Mouse (Mus musculus) hindbrain, embryonic 14.5 days (tissue): ENCODE data around the gene Slc7a10. TPM values are rescaled to one million over a fixed set of nuclear protein-coding genes. Genes with fewer than 3 reads are reported as not detected.

ENCODE experiments used
- ATAC-seq: fragments of 200-750 bp; cut with Nextera tagmentation; 2 replicates; pipeline ENCODE4 v1.8.0; 2017; ENCODE audit warnings: moderate number of reproducible peaks, mild to moderate bottlenecking, moderate TSS enrichment, moderate library complexity; ENCODE audit not compliant: low FRiP score
- DNase-seq: peaks from one replicate; pipeline ENCODE4 v3.0.0-alpha.2; 2015; ENCODE audit warnings: low spot score
- H3K27ac ChIP-seq: fragments of 300-500 bp; sonication (generic); 2 replicates; pipeline ENCODE4 v1.5.1; 2014; ENCODE audit warnings: mild to moderate bottlenecking, moderate library complexity
- H3K27me3 ChIP-seq: fragments of 300-500 bp; sonication (generic); 2 replicates; pipeline ENCODE4 v1.6.1; 2014; ENCODE audit warnings: mild to moderate bottlenecking, low read length, mixed read lengths; ENCODE audit not compliant: control insufficient read depth, insufficient read depth
- H3K36me3 ChIP-seq: fragments of 300-500 bp; sonication (generic); replicated peaks from 2 replicates; pipeline ENCODE4 v1.6.1; 2014; ENCODE audit not compliant: control insufficient read depth, insufficient read depth
- H3K4me1 ChIP-seq: fragments of 300-500 bp; sonication (generic); replicated peaks from 2 replicates; pipeline ENCODE4 v1.6.1; 2014; ENCODE audit warnings: antibody characterized with exemption, low read length, mixed read lengths; ENCODE audit not compliant: control insufficient read depth, insufficient read depth
- H3K4me2 ChIP-seq: fragments of 300-500 bp; sonication (generic); replicated peaks from 2 replicates; pipeline ENCODE4 v1.6.1; 2014; ENCODE audit warnings: mild to moderate bottlenecking, moderate library complexity
- H3K4me3 ChIP-seq: fragments of 300-500 bp; sonication (generic); replicated peaks from 2 replicates; pipeline ENCODE4 v1.5.1; 2014; ENCODE audit warnings: mild to moderate bottlenecking, low read length
- H3K9ac ChIP-seq: fragments of 300-500 bp; sonication (generic); 2 replicates; pipeline ENCODE4 v1.6.1; 2014
- H3K9me3 ChIP-seq: fragments of 300-500 bp; sonication (generic); 2 replicates; pipeline ENCODE4 v1.6.1; 2016; ENCODE audit warnings: low read length; ENCODE audit not compliant: control insufficient read depth
- WGBS: fragments of 180-500 bp; shearing (Covaris S2); extraction: QIAGEN DNeasy Blood & Tissue Kit; methylation state at CpG from one replicate; pipeline ENCODE4 v1.1.7; 2014; 5-methylcytosine and 5-hydroxymethylcytosine counted together
- polyA plus RNA-seq: library from polyadenylated mRNA; unstranded; fragments of >200 nt; fragmentation: Nextera tagmentation; extraction: Ambion mirVana; gene quantifications from 2 replicates; pipeline ENCODE4 v1.2.1, GENCODE M21; 2014

Gene Slc7a10
- polyA plus RNA-seq, result 18.7 and 21.2 TPM in 2 replicates

DNA sequence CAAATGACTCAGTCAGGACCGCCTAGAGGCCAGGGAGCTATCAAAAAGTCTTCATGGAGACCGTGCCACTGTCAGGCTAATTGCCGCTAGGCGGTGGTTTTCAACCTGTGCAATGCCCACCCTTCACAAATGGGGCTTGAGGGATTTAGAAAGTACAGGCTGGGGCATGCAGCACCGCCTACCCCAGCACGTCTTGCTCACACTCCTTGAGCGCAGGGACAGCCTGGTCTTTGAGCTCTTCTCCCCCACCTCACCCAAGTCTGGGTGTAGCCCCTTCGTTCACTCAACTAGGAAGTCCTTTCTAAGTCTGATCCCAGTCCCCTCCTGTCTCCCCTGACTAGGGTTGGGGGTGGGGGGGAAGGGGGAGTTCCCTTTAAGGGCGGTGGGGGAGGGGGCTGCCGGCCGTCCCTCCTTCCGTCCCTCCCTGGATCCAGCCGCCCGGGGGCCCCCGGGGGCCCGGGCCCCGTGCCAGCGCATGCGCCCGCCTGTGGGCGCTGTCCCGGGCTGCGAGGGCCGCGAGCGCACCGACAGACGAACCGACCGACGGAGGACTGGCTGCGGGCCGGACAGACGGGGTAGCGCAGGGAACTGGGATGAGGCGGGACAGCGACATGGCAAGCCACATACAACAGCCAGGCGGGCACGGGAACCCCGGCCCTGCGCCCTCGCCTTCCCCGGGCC, at the start of gene Slc7a10:
Slc7a10 (plus strand) TSS at position 497 of the 681 bp plus-strand sequence.
- peaks cover 10% of the 10 kb centered on the region; the same call in 1 of the 2 replicates for H3K4me1 ChIP-seq
- peak within 1 kb of the TSS; percentile 29 for H3K4me3 ChIP-seq
- no peak within 1 kb of the TSS for H3K27ac ChIP-seq
- DNase-seq, result no peak
- peak within 1 kb of the TSS; percentile 46 for H3K9ac ChIP-seq
- 2% methylated on average over 39 of the region's 43 CpGs for WGBS
- no peaks in the 10 kb centered on the region for H3K36me3 ChIP-seq
- peak within 1 kb of the TSS; percentile 50 for H3K4me2 ChIP-seq
- no peaks in the 10 kb centered on the region for H3K9me3 ChIP-seq
- peaks cover 46% of the 10 kb centered on the region for H3K27me3 ChIP-seq
- peak; percentile 41 for ATAC-seq

DNA sequence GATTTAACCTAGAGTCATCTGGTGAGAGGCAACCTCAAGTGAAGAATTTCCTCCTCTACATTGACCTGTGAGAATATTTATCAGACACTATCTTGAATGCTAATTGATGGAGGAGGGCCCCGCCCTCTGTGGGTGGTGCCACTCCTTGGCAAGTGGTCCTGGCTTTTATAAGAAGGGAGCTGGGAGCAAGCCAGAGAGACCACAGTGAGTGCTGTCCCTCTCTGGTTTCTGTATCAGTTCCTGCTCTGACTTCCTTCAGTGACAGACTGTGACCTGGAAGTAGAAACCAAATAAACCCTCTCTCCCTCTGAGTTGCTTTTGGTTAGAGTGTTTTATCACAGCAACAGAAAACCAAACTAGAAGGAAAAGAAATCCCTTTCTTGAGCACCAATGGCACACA, 48.7 kb upstream of the Slc7a10 start:
- DNase-seq (no peak), ATAC-seq (no peak)
- no peaks in the 10 kb centered on the region for H3K4me1 ChIP-seq
- H3K9ac ChIP-seq, result no peak overlapping the region
- H3K4me2 ChIP-seq, result no peak overlapping the region
- no peak overlapping the region for H3K27ac ChIP-seq
- WGBS, result 94% methylated on average over 1 of the region's 1 CpGs
- no peaks in the 10 kb centered on the region for H3K36me3 ChIP-seq
- H3K27me3 ChIP-seq, result no peaks in the 10 kb centered on the region
- no peaks in the 10 kb centered on the region for H3K9me3 ChIP-seq
- no peak overlapping the region for H3K4me3 ChIP-seq

DNA sequence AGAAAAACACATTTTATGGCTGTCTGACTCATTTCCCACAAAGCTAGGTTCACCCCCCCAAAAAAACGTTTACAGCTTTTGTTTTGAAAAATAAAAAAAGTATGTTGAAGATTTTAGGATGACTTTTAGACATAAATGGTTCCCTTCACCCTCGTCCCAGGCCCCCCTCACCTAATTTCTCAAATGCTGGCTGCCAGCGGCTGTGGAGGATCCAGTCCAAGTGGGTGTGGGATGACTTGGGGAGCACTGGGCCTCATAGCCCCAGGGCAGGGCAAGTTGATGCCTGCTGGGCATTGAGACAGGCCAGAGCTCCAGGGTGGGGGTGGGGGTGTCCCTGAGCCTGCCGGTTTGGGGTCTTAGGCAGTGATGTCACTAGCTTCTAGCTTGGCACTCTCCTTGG, 47.7 kb upstream of the Slc7a10 start:
- H3K27ac ChIP-seq, result no peak overlapping the region
- WGBS, result 66% methylated on average over 4 of the region's 4 CpGs
- H3K36me3 ChIP-seq, result no peaks in the 10 kb centered on the region
- ATAC-seq, result no peak
- no peaks in the 10 kb centered on the region for H3K27me3 ChIP-seq
- no peak overlapping the region for H3K9ac ChIP-seq
- no peaks in the 10 kb centered on the region for H3K9me3 ChIP-seq
- H3K4me2 ChIP-seq, result no peak overlapping the region
- H3K4me3 ChIP-seq, result no peak overlapping the region
- no peaks in the 10 kb centered on the region for H3K4me1 ChIP-seq
- no peak for DNase-seq

DNA sequence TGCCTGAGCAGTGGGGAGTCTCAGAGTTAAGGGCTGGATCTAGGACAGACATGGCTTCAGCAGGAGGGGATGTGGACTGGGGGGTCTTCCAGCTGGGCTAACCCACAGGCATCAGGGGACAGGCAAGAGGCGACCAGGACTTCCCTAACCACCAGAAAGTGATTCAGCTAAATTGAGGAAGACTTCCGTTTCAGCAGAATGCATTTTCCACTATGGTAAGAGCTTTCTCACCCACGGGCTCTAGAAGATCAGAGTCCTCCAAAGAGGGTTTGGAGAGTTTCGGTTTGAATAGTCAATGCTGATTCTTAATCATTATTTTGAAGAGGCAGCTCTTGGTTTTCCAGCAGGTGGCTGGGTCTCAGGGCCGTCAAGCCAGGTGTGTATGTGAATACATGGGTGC, 46.3 kb upstream of the Slc7a10 start:
- no peak overlapping the region for H3K4me2 ChIP-seq
- WGBS, result 80% methylated on average over 5 of the region's 5 CpGs
- H3K9ac ChIP-seq, result no peak overlapping the region
- H3K4me3 ChIP-seq, result no peak overlapping the region
- no peaks in the 10 kb centered on the region for H3K27me3 ChIP-seq
- H3K4me1 ChIP-seq, result no peaks in the 10 kb centered on the region
- H3K36me3 ChIP-seq, result no peaks in the 10 kb centered on the region
- DNase-seq (no peak), ATAC-seq (no peak)
- H3K27ac ChIP-seq, result no peak overlapping the region
- H3K9me3 ChIP-seq, result no peaks in the 10 kb centered on the region

DNA sequence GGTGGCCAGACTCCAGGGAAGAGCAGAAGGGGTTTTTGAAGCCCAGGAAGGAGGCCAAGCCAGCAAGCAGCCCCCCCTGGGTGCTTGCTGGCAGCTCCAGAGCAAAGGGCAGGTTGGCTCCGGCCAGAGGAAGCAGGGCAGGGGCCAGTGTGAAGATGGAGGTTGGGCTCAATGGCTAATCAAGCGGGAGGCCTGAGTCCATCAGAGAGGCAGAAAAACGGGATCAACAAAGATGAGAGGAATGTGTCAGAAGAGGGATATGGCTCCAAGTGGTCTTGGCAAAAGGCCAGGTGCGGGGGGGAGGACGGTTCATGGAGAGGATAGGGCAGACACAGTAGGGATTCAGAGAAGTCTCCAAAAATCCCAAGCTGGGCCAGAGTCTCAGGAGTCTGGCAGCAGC, 44.7 kb upstream of the Slc7a10 start:
- no peak overlapping the region for H3K9ac ChIP-seq
- ATAC-seq, result no peak
- no peak overlapping the region for H3K4me2 ChIP-seq
- H3K4me1 ChIP-seq, result 0 out of 2 replicates have a peak, but pooled peaks cover 7% of the 10 kb centered on the region
- WGBS, result 62% methylated on average over 5 of the region's 5 CpGs
- H3K36me3 ChIP-seq, result no peaks in the 10 kb centered on the region
- no peak overlapping the region for H3K27ac ChIP-seq
- H3K27me3 ChIP-seq, result no peaks in the 10 kb centered on the region
- H3K4me3 ChIP-seq, result no peak overlapping the region
- H3K9me3 ChIP-seq, result no peaks in the 10 kb centered on the region
- DNase-seq, result no peak

DNA sequence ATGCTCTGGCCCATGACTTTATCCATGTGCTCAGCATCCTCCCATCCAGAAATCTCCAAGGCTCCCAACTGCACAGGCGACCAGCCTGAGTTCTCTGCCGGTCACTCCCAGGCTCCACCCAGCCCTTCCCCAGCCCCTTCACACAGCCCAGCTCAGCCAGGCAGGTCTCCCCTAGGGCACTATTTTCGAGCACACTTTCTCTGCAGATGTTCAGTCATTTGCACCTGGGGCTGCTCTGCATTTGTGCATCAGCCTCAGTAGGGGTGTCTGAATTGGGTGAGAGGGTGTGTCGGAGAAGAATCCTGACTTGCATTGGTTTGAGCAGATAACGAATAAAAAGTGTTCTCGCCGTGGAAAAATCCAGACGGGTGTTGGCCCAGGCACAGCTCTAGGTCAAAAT, 43.7 kb upstream of the Slc7a10 start:
- Histone ChIP-seq H3K4me1 (0 out of 2 replicates have a peak, but pooled peaks cover 7% of the 10 kb centered on the region), H3K36me3 (no peaks in the 10 kb centered on the region), H3K4me3 (no peak overlapping the region), H3K9ac (no peak overlapping the region), H3K4me2 (no peak overlapping the region), H3K27me3 (no peaks in the 10 kb centered on the region), H3K9me3 (no peaks in the 10 kb centered on the region), H3K27ac (no peak overlapping the region)
- WGBS, result 80% methylated on average over 8 of the region's 8 CpGs
- ATAC-seq (no peak), DNase-seq (no peak)

DNA sequence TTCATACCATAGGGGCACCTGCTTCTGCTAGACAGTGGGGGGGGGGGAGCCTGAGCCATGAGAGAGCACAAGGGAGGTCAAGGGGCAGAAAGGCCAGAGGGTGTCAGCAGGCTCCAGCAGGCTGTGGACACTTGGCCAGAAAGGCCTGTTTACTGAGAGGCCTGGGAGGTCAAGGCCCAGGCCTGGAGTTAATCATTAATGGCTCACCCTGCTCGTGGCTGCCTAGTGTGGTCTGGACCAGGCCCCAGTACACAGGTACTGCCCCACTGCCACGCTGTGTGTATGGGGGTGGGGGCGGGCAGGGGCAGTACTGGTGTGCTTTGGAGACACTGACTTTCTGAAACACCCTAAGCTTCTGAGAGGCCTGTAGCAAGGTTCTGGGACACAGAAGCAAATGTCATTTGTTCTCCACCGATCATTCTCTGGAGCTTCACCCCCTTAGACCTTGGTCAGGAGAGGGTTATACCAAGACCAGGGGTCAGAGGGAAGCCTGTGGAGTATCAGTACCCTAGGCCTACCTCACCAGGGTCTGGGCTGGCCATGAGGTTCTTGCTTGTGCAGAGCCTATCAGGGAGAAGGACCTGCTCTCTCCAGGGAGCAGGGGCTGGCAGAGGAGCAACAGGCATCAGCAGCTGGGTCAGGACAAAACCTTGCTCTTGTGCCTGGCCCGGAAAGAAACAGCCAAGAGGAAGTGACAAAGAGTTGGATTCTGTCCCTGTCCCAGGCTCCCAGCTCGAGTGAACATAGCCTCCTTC, 42.1 kb upstream of the Slc7a10 start:
- H3K36me3 ChIP-seq, result no peaks in the 10 kb centered on the region
- H3K27me3 ChIP-seq, result no peaks in the 10 kb centered on the region
- no peak overlapping the region for H3K9ac ChIP-seq
- H3K4me3 ChIP-seq, result no peak overlapping the region
- no peak overlapping the region for H3K4me2 ChIP-seq
- no peaks in the 10 kb centered on the region for H3K9me3 ChIP-seq
- H3K27ac ChIP-seq, result no peak overlapping the region
- ATAC-seq (no peak), DNase-seq (no peak)
- 0 out of 2 replicates have a peak, but pooled peaks cover 7% of the 10 kb centered on the region for H3K4me1 ChIP-seq
- 68% methylated on average over 6 of the region's 6 CpGs for WGBS

DNA sequence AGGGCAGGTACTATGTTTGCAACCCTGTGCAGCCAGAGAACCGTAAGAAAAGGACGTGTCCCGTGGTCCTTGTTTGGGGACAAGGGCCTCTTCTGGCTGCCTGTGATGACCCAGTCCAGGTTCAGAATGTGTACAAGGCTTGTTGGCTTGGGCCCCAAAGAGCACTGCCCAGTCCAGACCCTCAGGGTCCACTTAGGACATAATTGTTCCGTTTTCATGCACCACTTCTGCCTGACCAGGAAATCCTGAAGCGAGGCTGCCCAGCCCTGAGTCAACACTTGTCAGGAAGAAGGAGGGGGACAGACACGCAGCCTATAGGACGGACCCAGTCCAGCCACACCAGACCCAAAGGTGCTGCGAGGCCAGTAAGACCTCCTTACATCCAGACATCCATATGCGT, 41.1 kb upstream of the Slc7a10 start:
- DNase-seq (no peak), ATAC-seq (no peak)
- no peaks in the 10 kb centered on the region for H3K36me3 ChIP-seq
- no peak overlapping the region for H3K4me3 ChIP-seq
- 0 out of 2 replicates have a peak, but pooled peaks cover 7% of the 10 kb centered on the region for H3K4me1 ChIP-seq
- no peak overlapping the region for H3K9ac ChIP-seq
- no peaks in the 10 kb centered on the region for H3K27me3 ChIP-seq
- WGBS, result 89% methylated on average over 9 of the region's 9 CpGs
- no peak overlapping the region for H3K27ac ChIP-seq
- no peak overlapping the region for H3K4me2 ChIP-seq
- H3K9me3 ChIP-seq, result no peaks in the 10 kb centered on the region

DNA sequence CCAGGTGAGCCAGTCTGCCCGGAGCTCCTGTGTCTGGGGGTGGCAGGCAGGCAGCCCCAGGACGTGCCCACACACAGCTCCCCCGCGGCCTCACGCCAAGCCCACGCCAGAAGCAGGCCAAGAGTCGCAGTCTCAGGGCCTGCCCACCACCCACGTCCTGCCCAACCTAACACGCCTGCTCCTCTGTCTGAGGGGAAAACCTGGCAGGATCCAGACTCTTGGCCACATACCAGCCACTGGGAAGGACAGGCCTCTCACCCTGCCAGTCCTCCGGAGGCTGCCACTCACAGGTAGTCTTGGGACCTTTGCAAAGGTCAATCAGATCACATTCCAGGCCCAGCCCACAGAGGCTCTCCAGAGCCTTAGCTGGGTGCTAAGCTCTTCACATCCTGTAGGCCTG, 39.9 kb upstream of the Slc7a10 start:
- H3K36me3 ChIP-seq, result no peaks in the 10 kb centered on the region
- H3K27me3 ChIP-seq, result no peaks in the 10 kb centered on the region
- H3K4me2 ChIP-seq, result no peak overlapping the region
- 80% methylated on average over 10 of the region's 10 CpGs for WGBS
- H3K4me1 ChIP-seq, result 0 out of 2 replicates have a peak, but pooled peaks cover 7% of the 10 kb centered on the region
- no peak overlapping the region for H3K27ac ChIP-seq
- ATAC-seq, result 0 out of 2 replicates have a peak, but pooled peaks have one; percentile 31
- no peaks in the 10 kb centered on the region for H3K9me3 ChIP-seq
- no peak overlapping the region for H3K9ac ChIP-seq
- H3K4me3 ChIP-seq, result no peak overlapping the region
- no peak for DNase-seq
